Mouse (Mus musculus) neural tube, embryonic 15.5 days (tissue): ENCODE results near the gene Slc26a5. TPM values are rescaled to one million over a fixed set of nuclear protein-coding genes. Genes with fewer than 3 reads are reported as not detected.
A peak's percentile ranks its signal among the peaks of the same experiment; 100 is the strongest.

ENCODE experiments used
- ATAC-seq: fragments of 200-750 bp; cut with Nextera tagmentation; 2 replicates; pipeline ENCODE4 v1.8.0; 2017; ENCODE audit warnings: mild to moderate bottlenecking, moderate TSS enrichment, moderate library complexity; ENCODE audit not compliant: low FRiP score
- H3K27ac ChIP-seq: fragments of 300-500 bp; sonication (generic); replicated peaks from 2 replicates; pipeline ENCODE4 v1.5.1; 2015; ENCODE audit warnings: mild to moderate bottlenecking, inconsistent platforms
- H3K27me3 ChIP-seq: fragments of 300-500 bp; sonication (generic); replicated peaks from 2 replicates; pipeline ENCODE4 v1.6.1; 2015; ENCODE audit warnings: inconsistent platforms
- H3K36me3 ChIP-seq: fragments of 300-500 bp; sonication (generic); 2 replicates; pipeline ENCODE4 v1.6.1; 2015; ENCODE audit warnings: inconsistent platforms
- H3K4me1 ChIP-seq: fragments of 300-500 bp; sonication (generic); 2 replicates; pipeline ENCODE4 v1.6.1; 2015; ENCODE audit warnings: inconsistent platforms
- H3K4me2 ChIP-seq: fragments of 300-500 bp; sonication (generic); 2 replicates; pipeline ENCODE4 v1.6.1; 2015; ENCODE audit warnings: inconsistent platforms, mild to moderate bottlenecking, moderate library complexity
- H3K4me3 ChIP-seq: fragments of 300-500 bp; sonication (generic); replicated peaks from 2 replicates; pipeline ENCODE4 v1.5.1; 2015; ENCODE audit warnings: mild to moderate bottlenecking, inconsistent platforms
- H3K9ac ChIP-seq: fragments of 300-500 bp; sonication (generic); replicated peaks from 2 replicates; pipeline ENCODE4 v1.6.1; 2015; ENCODE audit warnings: mild to moderate bottlenecking, inconsistent platforms
- H3K9me3 ChIP-seq: fragments of 300-500 bp; sonication (generic); replicated peaks from 2 replicates; pipeline ENCODE4 v1.6.1; 2016; ENCODE audit warnings: inconsistent platforms
- WGBS: fragments of 180-500 bp; shearing (Covaris S2); methylation state at CpG from one replicate; pipeline ENCODE4 v1.1.7; 2015; ENCODE audit warnings: mixed read lengths; 5-methylcytosine and 5-hydroxymethylcytosine counted together
- polyA plus RNA-seq: library from polyadenylated mRNA; unstranded; fragments of >200 nt; fragmentation: Nextera tagmentation; extraction: Ambion mirVana; gene quantifications from 2 replicates; pipeline ENCODE4 v1.2.1, GENCODE M21; 2015

Slc26a5 gene
- polyA plus RNA-seq, 1 experiment from 2014 or later, result 0.45 TPM

- H3K27me3 ChIP-seq, result no peaks in the 10 kb centered on the region
- no peaks in the 10 kb centered on the region for H3K4me1 ChIP-seq
- no peak overlapping the region for H3K4me2 ChIP-seq
- WGBS, result 85% methylated on average over 12 of the region's 12 CpGs
- no peak overlapping the region for H3K27ac ChIP-seq
- H3K9ac ChIP-seq, result no peak overlapping the region
- H3K36me3 ChIP-seq, result peaks cover 47% of the 10 kb centered on the region
- no peak for ATAC-seq
- H3K4me3 ChIP-seq, result no peak overlapping the region
- H3K9me3 ChIP-seq, result no peaks in the 10 kb centered on the region
These were observed 61.7 kb downstream of the Slc26a5 start for GRCm38 (mm10) chr5:21803691-21804188.

GRCm38 (mm10) chr5:21802907-21803306 lies 62.5 kb downstream of the Slc26a5 start:
- Histone ChIP-seq H3K27me3 (no peaks in the 10 kb centered on the region), H3K9me3 (no peaks in the 10 kb centered on the region), H3K27ac (no peak overlapping the region), H3K36me3 (peaks cover 51% of the 10 kb centered on the region), H3K4me2 (no peak overlapping the region), H3K4me1 (no peaks in the 10 kb centered on the region), H3K9ac (no peak overlapping the region), H3K4me3 (no peak overlapping the region)
- 91% methylated on average over 9 of the region's 9 CpGs for WGBS
- ATAC-seq, result no peak

- peaks cover 23% of the 10 kb centered on the region for H3K36me3 ChIP-seq
- no peak overlapping the region for H3K27ac ChIP-seq
- H3K4me1 ChIP-seq, result peaks cover 27% of the 10 kb centered on the region
- no peak overlapping the region for H3K9ac ChIP-seq
- H3K4me3 ChIP-seq, result no peak overlapping the region
- no peak for ATAC-seq
- H3K27me3 ChIP-seq, result no peaks in the 10 kb centered on the region
- no peaks in the 10 kb centered on the region for H3K9me3 ChIP-seq
- H3K4me2 ChIP-seq, result no peak overlapping the region
These were observed 73.2 kb downstream of the Slc26a5 start for GRCm38 (mm10) chr5:21792166-21792565.

GRCm38 (mm10) chr5:21789061-21789460 lies 76.3 kb downstream of the Slc26a5 start:
- no peaks in the 10 kb centered on the region for H3K27me3 ChIP-seq
- H3K4me1 ChIP-seq, result peaks cover 35% of the 10 kb centered on the region
- no peak overlapping the region for H3K4me3 ChIP-seq
- H3K9me3 ChIP-seq, result no peaks in the 10 kb centered on the region
- peaks cover 5% of the 10 kb centered on the region for H3K36me3 ChIP-seq
- H3K27ac ChIP-seq, result no peak overlapping the region
- ATAC-seq, result no peak
- H3K9ac ChIP-seq, result no peak overlapping the region
- WGBS, result 55% methylated on average over 5 of the region's 5 CpGs
- H3K4me2 ChIP-seq, result no peak overlapping the region

GRCm38 (mm10) chr5:21787186-21788105 lies 78.0 kb downstream of the Slc26a5 start:
- Histone ChIP-seq H3K4me3 (peak overlapping the region; percentile 98), H3K4me1 (peaks cover 37% of the 10 kb centered on the region), H3K4me2 (peak overlapping the region; percentile 97), H3K9me3 (no peaks in the 10 kb centered on the region), H3K27me3 (no peaks in the 10 kb centered on the region), H3K27ac (peak overlapping the region; percentile 89), H3K36me3 (peaks cover 10% of the 10 kb centered on the region), H3K9ac (peak overlapping the region; percentile 93)
- 40% methylated on average over 11 of the region's 11 CpGs for WGBS
- no peak for ATAC-seq

GRCm38 (mm10) chr5:21786258-21787185 lies 78.9 kb downstream of the Slc26a5 start:
- 1% methylated on average over 51 of the region's 51 CpGs for WGBS
- H3K4me2 ChIP-seq, result peak overlapping the region; percentile 97
- peak overlapping the region; percentile 98 for H3K4me3 ChIP-seq
- H3K27ac ChIP-seq, result peak overlapping the region; percentile 89
- H3K9ac ChIP-seq, result peak overlapping the region; percentile 93
- peaks cover 37% of the 10 kb centered on the region for H3K4me1 ChIP-seq
- peak; percentile 87 for ATAC-seq
- H3K36me3 ChIP-seq, result peaks cover 14% of the 10 kb centered on the region
- no peaks in the 10 kb centered on the region for H3K9me3 ChIP-seq
- H3K27me3 ChIP-seq, result no peaks in the 10 kb centered on the region

GRCm38 (mm10) chr5:21785776-21786175 lies 79.6 kb downstream of the Slc26a5 start:
- Histone ChIP-seq H3K4me1 (peaks cover 37% of the 10 kb centered on the region), H3K9me3 (no peaks in the 10 kb centered on the region), H3K27me3 (no peaks in the 10 kb centered on the region), H3K27ac (no peak overlapping the region), H3K4me3 (no peak overlapping the region), H3K9ac (no peak overlapping the region), H3K36me3 (peaks cover 22% of the 10 kb centered on the region), H3K4me2 (peak overlapping the region; percentile 97)
- no peak for ATAC-seq
- 80% methylated on average over 7 of the region's 7 CpGs for WGBS

- no peaks in the 10 kb centered on the region for H3K27me3 ChIP-seq
- peak within 1 kb of the TSS; percentile 97 for H3K4me2 ChIP-seq
- ATAC-seq, result peak; percentile 96
- H3K36me3 ChIP-seq, result peaks cover 29% of the 10 kb centered on the region
- peaks cover 37% of the 10 kb centered on the region for H3K4me1 ChIP-seq
- peak within 1 kb of the TSS; percentile 89 for H3K27ac ChIP-seq
- H3K9me3 ChIP-seq, result no peaks in the 10 kb centered on the region
- under 1% methylated on average over 30 of the region's 37 CpGs for WGBS
- H3K9ac ChIP-seq, result peak within 1 kb of the TSS; percentile 93
- H3K4me3 ChIP-seq, result peak within 1 kb of the TSS; percentile 99
These were observed 80.4 kb downstream of the Slc26a5 start, which contains the start of the genes Dnajc2 and Psmc2 for GRCm38 (mm10) chr5:21785053-21785452. Dnajc2 (minus strand) TSS chr5:21785251. Psmc2 (plus strand) TSS chr5:21785283.

- Histone ChIP-seq H3K27me3 (no peaks in the 10 kb centered on the region), H3K4me2 (peak overlapping the region; percentile 97), H3K4me3 (peak overlapping the region; percentile 99), H3K9ac (peak overlapping the region; percentile 85), H3K9me3 (no peaks in the 10 kb centered on the region), H3K4me1 (peaks cover 31% of the 10 kb centered on the region), H3K36me3 (peaks cover 36% of the 10 kb centered on the region), H3K27ac (peak overlapping the region; percentile 82)
- under 1% methylated on average over 50 of the region's 51 CpGs for WGBS
- peak; percentile 80 for ATAC-seq
These were observed 81.0 kb downstream of the Slc26a5 start for GRCm38 (mm10) chr5:21784161-21785052.

- H3K27ac ChIP-seq, result no peak overlapping the region
- 94% methylated on average over 6 of the region's 6 CpGs for WGBS
These were observed 88.9 kb downstream of the Slc26a5 start for GRCm38 (mm10) chr5:21776491-21776890.

More at GRCm38 (mm10) chr5:21776491-21776890, 88.9 kb downstream of the Slc26a5 start:
- no peaks in the 10 kb centered on the region for H3K4me1 ChIP-seq
- H3K4me3 ChIP-seq, result no peak overlapping the region
- no peak overlapping the region for H3K9ac ChIP-seq
- H3K9me3 ChIP-seq, result no peaks in the 10 kb centered on the region
- no peak for ATAC-seq
- H3K36me3 ChIP-seq, result peaks cover 65% of the 10 kb centered on the region
- no peaks in the 10 kb centered on the region for H3K27me3 ChIP-seq
- H3K4me2 ChIP-seq, result no peak overlapping the region
